Mouse (Mus musculus): Measurements from ENCODE around the gene Acsl3.

- TF ChIP-seq POLR2A (IDR thresholded peaks at IDR 0.05; ENCODE audit: borderline replicate concordance, control insufficient read depth, low read depth, low read length): no peak
- no peak for TF ChIP-seq CTCF (IDR thresholded peaks at IDR 0.05; ENCODE audit: control insufficient read depth, insufficient read depth, low read length)
Measured at GRCm38 (mm10) chr1:78640871-78641270, 16.8 kb upstream of the Acsl3 start.
